Mouse (Mus musculus) liver, embryonic 14.5 days (tissue): ENCODE results near the gene Cep68. TPM values are rescaled to one million over a fixed set of nuclear protein-coding genes. Genes with fewer than 3 reads are reported as not detected.

Source experiments
- ATAC-seq: fragments of 200-750 bp; cut with Nextera tagmentation; 2 replicates; pipeline ENCODE4 v1.8.0; 2017; ENCODE audit warnings: moderate number of reproducible peaks, mild to moderate bottlenecking, moderate library complexity; ENCODE audit not compliant: insufficient read depth
- DNase-seq, 3 experiments: peaks; one replicate each; pipeline ENCODE4 v3.0.0-alpha.2; 2012 to 2013; ENCODE audit warnings: low read depth in 3 of 3, low spot score in 3 of 3
- H3K27ac ChIP-seq: fragments of 300-500 bp; sonication (generic); 2 replicates; pipeline ENCODE4 v1.5.1; 2014; ENCODE audit warnings: moderate library complexity, mild to moderate bottlenecking, control low read depth, inconsistent platforms
- H3K27me3 ChIP-seq: fragments of 300-500 bp; sonication (generic); 2 replicates; pipeline ENCODE4 v1.6.1; 2014; ENCODE audit warnings: mild to moderate bottlenecking, low read length, moderate library complexity; ENCODE audit not compliant: control insufficient read depth, insufficient read depth
- H3K36me3 ChIP-seq: fragments of 300-500 bp; sonication (generic); replicated peaks from 2 replicates; pipeline ENCODE4 v1.6.1; 2014; ENCODE audit warnings: low read depth; ENCODE audit not compliant: control insufficient read depth, insufficient read depth
- H3K4me1 ChIP-seq, 2 experiments: fragments of 200-500 bp in 1 of 2; fragments of 300-500 bp in 1 of 2; sonication (generic) in 1 of 2; replicated peaks; 2 replicates each; pipeline ENCODE4 v1.6.1; 2012 to 2014; ENCODE audit warnings: antibody characterized with exemption in 1 of 2, inconsistent platforms in 1 of 2, low read length in 1 of 2; ENCODE audit not compliant: control insufficient read depth in 2 of 2, insufficient read depth in 2 of 2
- H3K4me2 ChIP-seq: fragments of 300-500 bp; sonication (generic); 2 replicates; pipeline ENCODE4 v1.6.1; 2014; ENCODE audit warnings: low read depth, mild to moderate bottlenecking, control low read depth, moderate library complexity
- H3K4me3 ChIP-seq, 2 experiments: fragments of 200-500 bp in 1 of 2; fragments of 300-500 bp in 1 of 2; sonication (generic) in 1 of 2; 2 replicates each; pipeline ENCODE4 v1.5.1; 2012 to 2014; ENCODE audit warnings: low read depth in 2 of 2, low read length in 2 of 2, mild to moderate bottlenecking in 2 of 2, control low read depth in 1 of 2, inconsistent platforms in 1 of 2, moderate library complexity in 1 of 2; ENCODE audit not compliant: insufficient read depth in 1 of 2
- H3K9ac ChIP-seq: fragments of 300-500 bp; sonication (generic); replicated peaks from 2 replicates; pipeline ENCODE4 v1.6.1; 2014; ENCODE audit warnings: mild to moderate bottlenecking, control low read depth, moderate library complexity
- H3K9me3 ChIP-seq: fragments of 300-500 bp; sonication (generic); 2 replicates; pipeline ENCODE4 v1.6.1; 2016; ENCODE audit warnings: low read length, mixed read lengths; ENCODE audit not compliant: control insufficient read depth
- CTCF ChIP-seq: IDR thresholded peaks from 2 replicates; pipeline ENCODE4 v1.5.1; 2016; ENCODE audit warnings: antibody characterized with exemption, low read depth, control low read depth
- EP300 ChIP-seq: IDR thresholded peaks from 2 replicates; pipeline ENCODE4 v1.6.1; 2016; ENCODE audit warnings: antibody characterized with exemption, low read depth
- WGBS: fragments of 180-500 bp; shearing (Covaris S2); extraction: QIAGEN DNeasy Blood & Tissue Kit; methylation state at CpG from one replicate; pipeline ENCODE4 v1.1.7; 2014; ENCODE audit not compliant: insufficient replicate concordance; 5-methylcytosine and 5-hydroxymethylcytosine counted together
- polyA plus RNA-seq, 2 experiments: library from polyadenylated mRNA; depleted of rRNA in 1 of 2; stranded (reverse) in 1 of 2; unstranded in 1 of 2; fragments of >200 nt; fragmentation: Nextera tagmentation in 1 of 2; extraction: Ambion mirVana in 1 of 2; gene quantifications; 2 replicates each; pipeline versions ENCODE4 v1.2.1 to v1.2.3; 2012 to 2014

Cep68 gene
- polyA plus RNA-seq, 2 experiments = 4.5 to 4.8 TPM

DNA sequence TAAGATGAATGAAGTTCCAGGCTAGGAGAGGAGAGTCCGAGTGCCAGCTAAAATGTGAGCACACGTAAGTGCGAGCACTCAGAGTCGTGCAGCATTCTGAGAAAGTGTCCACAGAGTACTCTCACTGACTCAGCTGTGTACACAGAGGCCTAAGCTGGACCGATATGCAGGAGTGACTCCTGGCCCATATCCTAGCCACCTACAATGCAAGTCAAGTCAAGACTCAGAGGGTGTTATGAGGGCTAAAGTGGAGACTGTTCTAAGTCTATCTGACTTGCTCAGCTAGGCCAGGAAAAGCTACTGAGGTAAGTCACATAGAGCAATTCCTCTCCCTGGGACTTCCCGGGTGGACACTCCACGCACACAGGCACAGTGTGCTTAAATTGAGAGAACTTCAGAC lies 12.2 kb downstream of the Cep68 start:
- Histone ChIP-seq H3K4me2 (no peak overlapping the region), H3K4me1 (no peaks in the 10 kb centered on the region), H3K4me3 (no peak overlapping the region), H3K36me3 (peaks cover 48% of the 10 kb centered on the region), H3K9me3 (no peaks in the 10 kb centered on the region), H3K27me3 (no peaks in the 10 kb centered on the region), H3K27ac (no peak overlapping the region), H3K9ac (no peak overlapping the region)
- DNase-seq = no peak
- WGBS = 90% methylated on average over 7 of the region's 7 CpGs
- TF ChIP-seq EP300 = no peak
- TF ChIP-seq CTCF = no peak
- ATAC-seq = no peak

DNA sequence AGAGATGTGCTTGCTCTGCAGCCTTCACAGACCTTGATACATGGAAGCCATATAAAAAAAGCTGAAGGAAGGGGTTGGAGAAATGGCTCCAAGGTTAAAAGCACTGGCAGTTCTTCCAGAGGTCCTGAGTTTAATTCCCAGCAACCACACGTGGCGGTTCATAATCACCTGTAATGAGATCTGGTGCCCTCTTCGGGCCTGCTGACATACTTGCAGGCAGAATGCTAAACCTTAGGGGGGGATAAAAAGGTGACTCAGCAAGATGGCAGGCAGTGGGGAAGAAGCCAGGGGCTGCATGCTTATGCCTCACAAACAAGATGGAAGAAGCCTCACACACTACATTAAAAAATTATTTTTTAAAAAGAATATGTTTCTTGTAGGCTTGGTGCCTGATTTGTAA lies 15.0 kb downstream of the Cep68 start:
- Histone ChIP-seq H3K27ac (no peak overlapping the region), H3K36me3 (peaks cover 55% of the 10 kb centered on the region), H3K4me1 (peaks cover 3 to 18% of the 10 kb centered on the region in 2 experiments; a peak in 3 of 4 replicates), H3K27me3 (no peaks in the 10 kb centered on the region), H3K9me3 (no peaks in the 10 kb centered on the region), H3K4me3 (no peak overlapping the region), H3K4me2 (no peak overlapping the region), H3K9ac (no peak overlapping the region)
- no peak for ATAC-seq
- no peak for DNase-seq
- 62% methylated on average over 3 of the region's 3 CpGs for WGBS
- 0 out of 2 replicates have a peak, but pooled peaks have one; percentile 15 for TF ChIP-seq CTCF
- TF ChIP-seq EP300 = no peak

DNA sequence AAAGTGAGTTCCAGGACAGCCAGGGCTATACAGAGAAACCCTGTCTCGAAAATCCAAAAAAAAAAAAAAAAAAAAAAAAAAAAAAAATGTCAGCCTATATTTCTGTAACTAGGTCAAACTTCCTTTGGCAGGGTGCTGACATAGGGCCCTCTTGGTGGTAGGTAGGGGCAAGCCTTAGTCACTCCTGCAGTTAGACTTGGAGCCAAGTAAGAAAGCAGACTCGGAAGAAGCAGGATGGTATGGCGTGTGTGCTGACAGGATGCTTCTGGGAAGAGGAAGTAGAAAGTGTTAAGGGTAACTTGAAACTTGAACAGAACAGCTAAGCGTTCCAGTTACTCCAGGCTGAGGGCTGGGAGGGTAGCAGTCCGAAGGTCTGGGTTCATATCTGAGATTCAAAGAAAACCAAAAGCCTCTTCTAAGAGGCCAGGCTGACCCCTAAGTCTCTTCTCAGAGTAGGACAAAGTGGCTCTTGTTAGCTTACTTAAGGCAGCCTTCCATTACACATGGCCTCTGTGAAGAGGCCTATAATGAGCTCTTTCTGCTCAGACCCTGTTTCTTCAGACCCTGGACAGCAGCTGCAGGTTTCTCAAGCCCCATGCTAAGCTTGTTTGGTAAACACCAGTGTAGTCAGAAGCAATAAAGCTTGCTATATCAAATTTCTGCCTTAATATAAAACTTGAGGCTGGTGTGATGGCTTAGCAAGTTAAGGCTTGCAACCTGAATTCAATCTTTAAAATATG lies 17.0 kb downstream of the Cep68 start:
- ATAC-seq = no peak
- no peaks in the 10 kb centered on the region for H3K27me3 ChIP-seq
- no peak for DNase-seq
- H3K27ac ChIP-seq = no peak overlapping the region
- no peak overlapping the region for H3K4me3 ChIP-seq
- WGBS = 57% methylated on average over 4 of the region's 5 CpGs
- no peak overlapping the region for H3K9ac ChIP-seq
- no peaks in the 10 kb centered on the region for H3K9me3 ChIP-seq
- H3K36me3 ChIP-seq = peaks cover 55% of the 10 kb centered on the region
- no peak overlapping the region for H3K4me2 ChIP-seq
- peaks cover 3 to 19% of the 10 kb centered on the region in 2 experiments; a peak in 3 of 4 replicates for H3K4me1 ChIP-seq
- TF ChIP-seq EP300 (no peak), CTCF (no peak)

DNA sequence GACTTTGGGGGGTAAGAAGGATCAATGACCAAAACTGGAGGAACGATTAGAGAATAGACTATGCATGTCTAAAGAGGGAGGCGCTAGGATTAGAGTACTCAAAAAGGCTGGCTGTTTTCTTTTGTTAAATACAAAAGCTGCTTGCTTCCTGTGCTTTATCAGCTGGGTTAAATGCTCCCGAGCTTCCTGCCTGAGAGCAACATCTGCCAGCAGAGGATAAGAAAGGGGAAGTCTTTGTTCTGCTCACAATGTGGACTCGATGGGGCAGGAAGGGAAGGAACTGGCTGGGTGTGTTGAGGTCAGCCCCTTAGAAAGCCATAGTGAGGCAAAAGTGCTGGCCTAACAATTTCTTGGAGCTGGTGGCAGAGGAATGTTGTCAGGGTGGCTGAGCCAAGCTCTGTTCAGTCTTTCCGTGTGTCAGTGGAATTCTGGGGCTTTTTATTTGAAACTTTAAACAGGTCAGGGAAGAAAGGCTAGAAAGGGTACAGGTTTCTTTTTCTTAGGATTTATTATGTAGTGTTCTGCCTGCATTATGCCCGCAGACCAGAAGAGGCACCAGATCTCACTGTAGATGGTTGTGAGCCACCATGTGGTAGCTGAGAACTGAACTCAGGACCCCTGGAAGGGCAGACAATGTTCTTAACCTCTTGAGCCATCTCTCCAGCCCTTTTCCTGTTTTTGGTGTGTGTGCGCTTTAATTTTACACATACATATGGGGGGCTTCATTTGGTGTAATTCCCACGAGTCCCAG lies 17.9 kb downstream of the Cep68 start:
- no peaks in the 10 kb centered on the region for H3K9me3 ChIP-seq
- no peaks in the 10 kb centered on the region for H3K27me3 ChIP-seq
- peak; percentile 79 for ATAC-seq
- DNase-seq = peak; percentile 46 to 51 (median 47)
- H3K36me3 ChIP-seq = peaks cover 49% of the 10 kb centered on the region
- H3K4me2 ChIP-seq = no peak overlapping the region
- TF ChIP-seq EP300 = peak; percentile 50
- peak; percentile 22; the same call in 1 of the 2 replicates for TF ChIP-seq CTCF
- 0 out of 2 replicates have a peak overlapping the region, but pooled peaks have one; percentile 13 for H3K9ac ChIP-seq
- peaks cover 3 to 19% of the 10 kb centered on the region in 2 experiments; a peak in 3 of 4 replicates for H3K4me1 ChIP-seq
- no peak overlapping the region for H3K4me3 ChIP-seq
- WGBS = 16% methylated on average over 8 of the region's 8 CpGs
- H3K27ac ChIP-seq = peak overlapping the region; percentile 33

DNA sequence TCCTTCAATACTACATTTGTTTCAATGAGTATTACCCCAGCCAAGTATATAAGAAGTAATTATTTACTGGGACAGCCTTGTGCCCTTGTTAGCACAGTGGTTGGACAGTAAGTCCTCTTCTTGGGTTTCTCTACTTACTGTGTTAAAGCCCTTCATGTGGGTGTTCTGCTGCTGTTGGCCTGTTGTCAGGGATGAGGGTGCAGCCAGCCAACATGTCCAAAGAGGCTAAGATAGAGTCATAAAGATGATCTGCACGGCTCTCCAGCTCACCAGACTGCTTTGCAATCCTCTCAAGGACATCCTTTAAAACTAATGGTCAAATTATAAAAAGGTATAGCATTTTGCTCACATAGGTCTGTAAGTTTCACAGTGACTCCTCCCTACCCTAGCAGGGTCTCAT lies 18.9 kb downstream of the Cep68 start:
- ATAC-seq (no peak), DNase-seq (no peak)
- 65% methylated on average over 1 of the region's 1 CpGs for WGBS
- H3K9me3 ChIP-seq = no peaks in the 10 kb centered on the region
- H3K9ac ChIP-seq = no peak overlapping the region
- peaks cover 50% of the 10 kb centered on the region for H3K36me3 ChIP-seq
- no peak overlapping the region for H3K27ac ChIP-seq
- H3K4me3 ChIP-seq = no peak overlapping the region
- peaks cover 3 to 19% of the 10 kb centered on the region in 2 experiments; a peak in 3 of 4 replicates for H3K4me1 ChIP-seq
- no peaks in the 10 kb centered on the region for H3K27me3 ChIP-seq
- no peak for TF ChIP-seq CTCF
- TF ChIP-seq EP300 = no peak
- H3K4me2 ChIP-seq = no peak overlapping the region
